Mouse (Mus musculus) cortical plate, adult 2 months (tissue): ENCODE data around the gene Nkiras1.

Experiments
- CTCF ChIP-seq: fragments of 200-500 bp; IDR thresholded peaks from 2 replicates; pipeline ENCODE4 v1.5.1; 2011; ENCODE audit warnings: mild to moderate bottlenecking, control low read depth, low read length; ENCODE audit not compliant: insufficient read depth; ENCODE audit errors: extremely low read depth
- POLR2A ChIP-seq: fragments of 200-500 bp; IDR thresholded peaks from 2 replicates; pipeline ENCODE4 v1.6.1; 2011; ENCODE audit warnings: mild to moderate bottlenecking, low read length, control low read depth; ENCODE audit not compliant: insufficient read depth; ENCODE audit errors: extremely low read depth

GRCm38 (mm10) chr14:18271666-18272065 lies 730 bp downstream of the Nkiras1 start:
- no peak for TF ChIP-seq CTCF
- no peak for TF ChIP-seq POLR2A
